Mouse (Mus musculus): ENCODE measurements around the gene Fut1.

The Fut1 gene

GRCm38 (mm10) chr7:45617042-45617695 is at the start of gene Fut1:
Gene Fut1 (plus strand): TSS chr7:45617289.
- no peak for DNase-seq (ENCODE audit: low spot score in 2 of 2)

GRCm38 (mm10) chr7:45567780-45568516 is 49.1 kb upstream of the Fut1 start:
- DNase-seq (ENCODE audit: low spot score in 2 of 2): peak; percentile 63 to 69

GRCm38 (mm10) chr7:45568601-45569473 is 48.3 kb upstream of the Fut1 start:
- DNase-seq (ENCODE audit: low spot score in 2 of 2): no peak

- peak; percentile 39 to 43 for DNase-seq (ENCODE audit: low spot score in 2 of 2)
Observed at GRCm38 (mm10) chr7:45570103-45570741, 46.9 kb upstream of the Fut1 start, which contains the start of gene Bcat2. Gene Bcat2 (plus strand): TSS chr7:45570153.

GRCm38 (mm10) chr7:45571966-45572365 is 45.1 kb upstream of the Fut1 start:
- DNase-seq (ENCODE audit: low spot score in 2 of 2): no peak

GRCm38 (mm10) chr7:45573954-45574353 is 43.1 kb upstream of the Fut1 start:
- DNase-seq (ENCODE audit: low spot score in 2 of 2): no peak

GRCm38 (mm10) chr7:45574472-45575379 is 42.4 kb upstream of the Fut1 start:
- DNase-seq (ENCODE audit: low spot score in 2 of 2): no peak

GRCm38 (mm10) chr7:45585923-45586322 is 31.2 kb upstream of the Fut1 start:
- DNase-seq (ENCODE audit: low spot score in 2 of 2): no peak

GRCm38 (mm10) chr7:45587631-45588592 is 29.2 kb upstream of the Fut1 start:
- DNase-seq (ENCODE audit: low spot score in 2 of 2): no peak

GRCm38 (mm10) chr7:45589173-45589572 is 27.9 kb upstream of the Fut1 start:
- peak; percentile 90 to 95 for DNase-seq (ENCODE audit: low spot score in 2 of 2)

GRCm38 (mm10) chr7:45589898-45590297 is 27.2 kb upstream of the Fut1 start:
- no peak for DNase-seq (ENCODE audit: low spot score in 2 of 2)

- no peak for DNase-seq (ENCODE audit: low spot score in 2 of 2)
Observed at GRCm38 (mm10) chr7:45590874-45591273, 26.2 kb upstream of the Fut1 start.

- DNase-seq (ENCODE audit: low spot score in 2 of 2): no peak
Observed at GRCm38 (mm10) chr7:45591880-45592279, 25.2 kb upstream of the Fut1 start.

- DNase-seq (ENCODE audit: low spot score in 2 of 2): peak; percentile 58 to 62
Observed at GRCm38 (mm10) chr7:45593118-45593815, 23.8 kb upstream of the Fut1 start.

GRCm38 (mm10) chr7:45595176-45595575 is 21.9 kb upstream of the Fut1 start:
- DNase-seq (ENCODE audit: low spot score in 2 of 2): no peak

- no peak for DNase-seq (ENCODE audit: low spot score in 2 of 2)
Observed at GRCm38 (mm10) chr7:45596107-45596506, 21.0 kb upstream of the Fut1 start.

- DNase-seq (ENCODE audit: low spot score in 2 of 2): no peak
Observed at GRCm38 (mm10) chr7:45597013-45597412, 20.1 kb upstream of the Fut1 start.

- no peak for DNase-seq (ENCODE audit: low spot score in 2 of 2)
Observed at GRCm38 (mm10) chr7:45597527-45597926, 19.6 kb upstream of the Fut1 start.

Data from frontal cortex, postnatal 25 days (tissue).